Mouse (Mus musculus) liver, postnatal 0 days (tissue): Measurements from ENCODE around the gene Pnliprp1. TPM values are rescaled to one million over a fixed set of nuclear protein-coding genes. Genes with fewer than 3 reads are reported as not detected.

Experiments used
- ATAC-seq: fragments of 200-750 bp; cut with Nextera tagmentation; 2 replicates; pipeline ENCODE4 v1.8.0; 2017; ENCODE audit warnings: mild to moderate bottlenecking, moderate library complexity
- DNase-seq: peaks from one replicate; pipeline ENCODE4 v3.0.0-alpha.2; 2016
- H3K27ac ChIP-seq: fragments of 300-500 bp; sonication (generic); 2 replicates; pipeline ENCODE4 v1.5.1; 2014; ENCODE audit warnings: antibody characterized with exemption, moderate library complexity, mild to moderate bottlenecking, low read depth
- H3K27me3 ChIP-seq: fragments of 300-500 bp; sonication (generic); 2 replicates; pipeline ENCODE4 v1.6.1; 2014; ENCODE audit warnings: low read length, control low read depth, mixed read lengths; ENCODE audit not compliant: insufficient read depth
- H3K36me3 ChIP-seq: fragments of 300-500 bp; sonication (generic); replicated peaks from 2 replicates; pipeline ENCODE4 v1.6.1; 2014; ENCODE audit warnings: mild to moderate bottlenecking, control low read depth, low read length, moderate library complexity, mixed read lengths; ENCODE audit not compliant: insufficient read depth
- H3K4me1 ChIP-seq: fragments of 300-500 bp; sonication (generic); 2 replicates; pipeline ENCODE4 v1.6.1; 2014; ENCODE audit warnings: antibody characterized with exemption, mild to moderate bottlenecking, control low read depth; ENCODE audit not compliant: insufficient read depth
- H3K4me2 ChIP-seq: fragments of 300-500 bp; sonication (generic); 2 replicates; pipeline ENCODE4 v1.6.1; 2014; ENCODE audit warnings: low read depth, mild to moderate bottlenecking, low read length, moderate library complexity, mixed read lengths
- H3K4me3 ChIP-seq: fragments of 300-500 bp; sonication (generic); 2 replicates; pipeline ENCODE4 v1.5.1; 2014; ENCODE audit warnings: low read depth, low read length
- H3K9ac ChIP-seq: fragments of 300-500 bp; sonication (generic); replicated peaks from 2 replicates; pipeline ENCODE4 v1.6.1; 2014; ENCODE audit warnings: mild to moderate bottlenecking, moderate library complexity
- H3K9me3 ChIP-seq: fragments of 300-500 bp; sonication (generic); 2 replicates; pipeline ENCODE4 v1.6.1; 2016; ENCODE audit warnings: mild to moderate bottlenecking, control low read depth, low read length, mixed read lengths
- CTCF ChIP-seq: sonication (generic); IDR thresholded peaks from 2 replicates; pipeline ENCODE4 v1.5.1; 2016; ENCODE audit warnings: antibody characterized with exemption, low read depth
- EP300 ChIP-seq: IDR thresholded peaks from 2 replicates; pipeline ENCODE4 v1.6.1; 2016; ENCODE audit warnings: antibody characterized with exemption, low read depth, mild to moderate bottlenecking
- WGBS: fragments of 180-500 bp; shearing (Covaris S2); extraction: QIAGEN DNeasy Blood & Tissue Kit; methylation state at CpG from one replicate; pipeline ENCODE4 v1.1.7; 2014; ENCODE audit not compliant: insufficient replicate concordance; 5-methylcytosine and 5-hydroxymethylcytosine counted together
- polyA plus RNA-seq: library from polyadenylated mRNA; unstranded; fragments of >200 nt; fragmentation: Nextera tagmentation; extraction: Ambion mirVana; gene quantifications from 2 replicates; pipeline ENCODE4 v1.2.1, GENCODE M21; 2015

Gene Pnliprp1
- polyA plus RNA-seq, 1 experiment from 2014 or later: 3.4 TPM

GRCm38 (mm10) chr19:58742711-58743110 lies 14.0 kb downstream of the Pnliprp1 start:
- no peak for DNase-seq
- Histone ChIP-seq H3K36me3 (no peaks in the 10 kb centered on the region), H3K27ac (no peak overlapping the region), H3K4me2 (no peak overlapping the region), H3K9me3 (no peaks in the 10 kb centered on the region), H3K4me1 (no peaks in the 10 kb centered on the region), H3K4me3 (no peak overlapping the region), H3K27me3 (no peaks in the 10 kb centered on the region), H3K9ac (no peak overlapping the region)
- ATAC-seq: no peak
- WGBS: 78% methylated on average over 4 of the region's 4 CpGs
- no peak for TF ChIP-seq CTCF
- no peak for TF ChIP-seq EP300

DNA sequence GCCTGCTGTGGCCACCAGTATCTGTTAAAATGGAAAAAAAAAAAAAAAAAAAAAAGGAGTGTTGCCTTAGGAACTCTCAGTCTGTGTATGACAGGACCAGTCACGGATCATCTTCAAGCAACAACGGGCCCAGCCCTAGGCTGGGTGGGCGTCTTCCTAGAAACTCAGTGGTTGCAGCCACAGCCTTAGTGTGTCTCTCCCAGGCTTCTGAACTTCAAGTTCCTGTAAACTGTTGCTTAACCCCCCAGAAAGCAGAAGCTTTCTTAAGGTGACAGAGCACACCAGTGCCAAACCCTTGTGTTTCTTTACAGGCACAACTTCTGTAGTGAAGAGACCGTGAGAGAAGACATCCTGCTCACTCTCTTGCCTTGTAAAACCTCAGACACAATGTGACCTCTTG lies 15.0 kb downstream of the Pnliprp1 start:
- Histone ChIP-seq H3K36me3 (no peaks in the 10 kb centered on the region), H3K27ac (no peak overlapping the region), H3K4me2 (no peak overlapping the region), H3K9ac (no peak overlapping the region), H3K4me3 (no peak overlapping the region), H3K9me3 (no peaks in the 10 kb centered on the region), H3K27me3 (no peaks in the 10 kb centered on the region), H3K4me1 (no peaks in the 10 kb centered on the region)
- no peak for TF ChIP-seq EP300
- no peak for TF ChIP-seq CTCF
- DNase-seq (no peak), ATAC-seq (no peak)
- WGBS: 43% methylated on average over 4 of the region's 4 CpGs

GRCm38 (mm10) chr19:58747498-58748000 lies 18.9 kb downstream of the Pnliprp1 start:
- no peaks in the 10 kb centered on the region for H3K27me3 ChIP-seq
- H3K9me3 ChIP-seq: no peaks in the 10 kb centered on the region
- no peaks in the 10 kb centered on the region for H3K4me1 ChIP-seq
- DNase-seq (no peak), ATAC-seq (no peak)
- WGBS: 74% methylated on average over 9 of the region's 9 CpGs
- H3K27ac ChIP-seq: no peak overlapping the region
- no peak overlapping the region for H3K9ac ChIP-seq
- no peak overlapping the region for H3K4me2 ChIP-seq
- no peaks in the 10 kb centered on the region for H3K36me3 ChIP-seq
- no peak overlapping the region for H3K4me3 ChIP-seq
- TF ChIP-seq EP300: no peak
- TF ChIP-seq CTCF: no peak

DNA sequence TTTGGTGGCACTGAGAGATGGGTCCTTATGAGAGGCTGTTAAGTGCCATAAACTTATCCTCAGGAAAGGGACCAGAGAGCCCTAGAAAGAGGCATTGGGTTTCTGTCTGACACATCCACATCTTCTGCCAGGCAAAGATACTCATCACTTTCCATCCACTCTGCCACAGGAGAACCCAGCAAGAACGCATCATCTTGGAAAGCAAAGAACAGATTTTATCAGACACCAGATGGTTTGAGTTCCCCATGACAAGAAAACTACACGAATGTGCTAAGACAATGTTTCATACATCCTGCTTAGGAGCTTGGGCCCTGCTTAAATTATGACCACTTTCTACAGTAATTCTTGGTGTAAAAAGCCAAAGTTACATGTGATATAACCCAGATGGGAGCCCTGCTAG lies 22.1 kb downstream of the Pnliprp1 start:
- H3K9me3 ChIP-seq: no peaks in the 10 kb centered on the region

DNA sequence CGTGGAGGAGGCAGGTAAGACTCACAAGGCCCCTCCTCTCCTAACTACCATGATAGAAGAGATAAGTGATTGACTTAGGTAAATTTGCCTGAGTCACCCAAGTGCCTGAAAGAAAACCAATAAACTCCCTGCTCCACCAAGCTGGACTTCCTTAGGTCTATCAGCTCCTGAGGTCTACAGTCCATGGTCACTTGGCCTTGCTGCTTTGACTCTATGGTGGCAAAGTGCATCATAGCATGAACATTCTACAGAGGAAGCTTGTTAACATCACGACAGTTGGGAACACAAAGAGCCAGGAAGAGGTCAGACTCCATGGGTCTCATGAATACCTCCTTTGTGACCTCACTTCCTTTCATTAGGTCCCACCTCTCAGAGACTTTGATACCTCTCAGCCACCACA lies 22.8 kb downstream of the Pnliprp1 start:
- no peaks in the 10 kb centered on the region for H3K36me3 ChIP-seq
- H3K27me3 ChIP-seq: no peaks in the 10 kb centered on the region
- no peaks in the 10 kb centered on the region for H3K9me3 ChIP-seq
- H3K4me3 ChIP-seq: no peak overlapping the region
- no peak overlapping the region for H3K9ac ChIP-seq
- ATAC-seq: no peak
- no peak overlapping the region for H3K27ac ChIP-seq
- no peak for TF ChIP-seq EP300
- no peak for TF ChIP-seq CTCF
- no peaks in the 10 kb centered on the region for H3K4me1 ChIP-seq
- 47% methylated on average over 2 of the region's 2 CpGs for WGBS
- no peak for DNase-seq
- H3K4me2 ChIP-seq: no peak overlapping the region

More for the DNA sequence above, 22.1 kb downstream of the Pnliprp1 start:
- ATAC-seq (no peak), DNase-seq (no peak)
- TF ChIP-seq EP300 (no peak), CTCF (no peak)
- Histone ChIP-seq H3K27me3 (no peaks in the 10 kb centered on the region), H3K4me2 (no peak overlapping the region), H3K9ac (no peak overlapping the region), H3K4me1 (no peaks in the 10 kb centered on the region), H3K27ac (no peak overlapping the region), H3K4me3 (no peak overlapping the region), H3K36me3 (no peaks in the 10 kb centered on the region)
- 65% methylated on average over 2 of the region's 2 CpGs for WGBS

- Histone ChIP-seq H3K27ac (no peak overlapping the region), H3K9me3 (no peaks in the 10 kb centered on the region), H3K36me3 (no peaks in the 10 kb centered on the region), H3K27me3 (no peaks in the 10 kb centered on the region), H3K4me2 (no peak overlapping the region), H3K4me3 (no peak overlapping the region), H3K9ac (no peak overlapping the region), H3K4me1 (no peaks in the 10 kb centered on the region; the same call in 1 of the 2 replicates)
- TF ChIP-seq CTCF (no peak), EP300 (no peak)
- ATAC-seq: no peak
- 70% methylated on average over 4 of the region's 4 CpGs for WGBS
- DNase-seq: no peak
These were observed 30.2 kb downstream of the Pnliprp1 start for GRCm38 (mm10) chr19:58758871-58759270.

- no peak within 1 kb of the TSS for H3K4me2 ChIP-seq
- no peak for TF ChIP-seq CTCF
- no peak for TF ChIP-seq EP300
- DNase-seq (peak; percentile 69), ATAC-seq (peak; percentile 81)
- H3K9me3 ChIP-seq: no peaks in the 10 kb centered on the region
- H3K27me3 ChIP-seq: no peaks in the 10 kb centered on the region
- no peak within 1 kb of the TSS for H3K27ac ChIP-seq
- no peaks in the 10 kb centered on the region for H3K36me3 ChIP-seq
- H3K4me3 ChIP-seq: no peak within 1 kb of the TSS
- H3K4me1 ChIP-seq: no peaks in the 10 kb centered on the region; the same call in 1 of the 2 replicates
- 50% methylated on average over 9 of the region's 9 CpGs for WGBS
- no peak within 1 kb of the TSS for H3K9ac ChIP-seq
These were observed 30.7 kb downstream of the Pnliprp1 start, which contains the start of gene Pnliprp2 for GRCm38 (mm10) chr19:58759423-58759822. Pnliprp2 (plus strand) TSS chr19:58759719.
